Mouse (Mus musculus): ENCODE measurements around the gene Gnl3. TPM values are rescaled to one million over a fixed set of nuclear protein-coding genes. Genes with fewer than 3 reads are reported as not detected.
A peak's percentile ranks its signal among the peaks of the same experiment; 100 is the strongest.

Gene Gnl3
- polyA plus RNA-seq, 1 experiment from 2014 or later = 53.6 TPM

DNA sequence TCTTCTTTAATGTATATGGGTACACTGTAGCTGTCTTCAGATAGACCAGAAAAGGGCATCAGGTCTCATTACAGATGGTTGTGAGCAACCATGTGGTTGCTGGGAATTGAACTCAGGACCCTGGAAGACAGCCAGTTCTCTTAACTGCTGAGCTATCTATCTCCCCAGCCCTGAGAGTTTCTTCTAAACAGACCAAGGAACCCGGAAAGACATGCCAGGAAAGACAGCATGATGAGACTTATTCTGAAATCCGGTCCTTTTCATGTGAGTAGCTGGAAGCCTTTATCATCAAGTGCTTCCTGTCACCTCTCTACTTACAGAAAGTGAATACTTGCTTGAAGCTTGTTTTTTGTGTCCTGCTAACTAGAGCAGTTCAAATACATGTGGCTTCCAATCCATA, 14.4 kb downstream of the Gnl3 start:
- 93% methylated on average over 2 of the region's 2 CpGs for WGBS

DNA sequence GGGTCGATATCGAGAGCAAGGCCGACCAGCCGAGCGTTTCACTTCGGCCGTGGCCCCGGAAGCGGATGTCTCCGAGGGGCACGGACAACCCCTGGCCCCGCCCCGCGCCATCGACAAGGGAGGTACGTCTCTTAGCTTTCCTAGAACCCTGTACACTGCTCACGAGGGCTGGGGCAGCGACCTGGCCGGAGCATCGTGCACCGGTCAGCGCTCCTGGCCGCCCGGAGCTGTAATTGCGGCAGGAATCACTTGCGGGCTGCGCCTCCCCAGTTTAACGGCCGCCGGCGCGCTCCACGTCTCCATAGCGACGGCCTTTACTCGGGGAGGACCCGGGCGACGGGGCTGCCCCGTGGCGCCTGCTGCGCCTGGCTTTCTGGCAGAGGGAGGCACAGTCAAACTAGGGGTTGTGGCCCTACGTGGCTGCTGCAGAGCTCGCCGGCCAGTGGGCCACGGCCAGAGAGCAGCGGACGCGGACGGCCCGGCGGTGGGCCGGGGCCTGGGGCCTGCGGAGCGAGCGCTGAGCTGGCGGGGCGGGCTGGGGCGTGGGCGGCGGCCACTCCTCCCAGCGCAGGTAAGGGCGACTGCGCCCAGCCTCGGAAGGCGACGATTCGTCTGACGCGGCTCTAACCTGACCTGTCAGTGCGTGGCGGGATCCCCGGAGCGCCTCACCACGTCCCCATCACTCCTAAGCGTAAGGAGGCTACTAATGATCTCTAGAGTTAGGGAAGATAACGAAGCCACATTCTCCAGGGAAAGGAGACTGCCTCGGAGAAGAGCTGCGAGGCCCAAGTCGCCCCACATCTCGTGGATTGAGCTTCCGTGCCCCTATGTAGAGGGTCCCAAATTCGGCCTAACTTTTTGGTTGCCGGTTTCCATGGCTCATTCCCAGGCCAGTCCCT, 17.4 kb downstream of the Gnl3 start, which contains the start of the genes Glt8d1 and Spcs1:
Gene Glt8d1, plus strand, starts transcription at position 94 of the 899 bp plus-strand sequence.
Gene Spcs1, minus strand, starts transcription at position 366 of the 899 bp plus-strand sequence.
- H3K4me2 ChIP-seq = peak within 1 kb of the TSS; percentile 71
- under 1% methylated on average over 84 of the region's 84 CpGs for WGBS
- ATAC-seq (ENCODE audit: low FRiP score) = peak; percentile 96
- no peaks in the 10 kb centered on the region for H3K27me3 ChIP-seq (replicated peaks)
- no peaks in the 10 kb centered on the region for H3K9me3 ChIP-seq (replicated peaks)
- peak within 1 kb of the TSS; percentile 90 for H3K4me3 ChIP-seq (replicated peaks)
- peaks cover 23% of the 10 kb centered on the region for H3K4me1 ChIP-seq
- H3K36me3 ChIP-seq = peaks cover 4% of the 10 kb centered on the region
- H3K9ac ChIP-seq (replicated peaks) = peak within 1 kb of the TSS; percentile 87
- H3K27ac ChIP-seq (replicated peaks) = peak within 1 kb of the TSS; percentile 92

More for the DNA sequence above, 14.4 kb downstream of the Gnl3 start:
- no peak overlapping the region for H3K9ac ChIP-seq (replicated peaks)
- no peaks in the 10 kb centered on the region for H3K27me3 ChIP-seq (replicated peaks)
- H3K4me3 ChIP-seq (replicated peaks) = no peak overlapping the region
- peaks cover 28% of the 10 kb centered on the region for H3K36me3 ChIP-seq
- no peak for ATAC-seq (ENCODE audit: low FRiP score)
- no peaks in the 10 kb centered on the region for H3K9me3 ChIP-seq (replicated peaks)
- peaks cover 21% of the 10 kb centered on the region for H3K4me1 ChIP-seq
- no peak overlapping the region for H3K4me2 ChIP-seq
- no peak overlapping the region for H3K27ac ChIP-seq (replicated peaks)

DNA sequence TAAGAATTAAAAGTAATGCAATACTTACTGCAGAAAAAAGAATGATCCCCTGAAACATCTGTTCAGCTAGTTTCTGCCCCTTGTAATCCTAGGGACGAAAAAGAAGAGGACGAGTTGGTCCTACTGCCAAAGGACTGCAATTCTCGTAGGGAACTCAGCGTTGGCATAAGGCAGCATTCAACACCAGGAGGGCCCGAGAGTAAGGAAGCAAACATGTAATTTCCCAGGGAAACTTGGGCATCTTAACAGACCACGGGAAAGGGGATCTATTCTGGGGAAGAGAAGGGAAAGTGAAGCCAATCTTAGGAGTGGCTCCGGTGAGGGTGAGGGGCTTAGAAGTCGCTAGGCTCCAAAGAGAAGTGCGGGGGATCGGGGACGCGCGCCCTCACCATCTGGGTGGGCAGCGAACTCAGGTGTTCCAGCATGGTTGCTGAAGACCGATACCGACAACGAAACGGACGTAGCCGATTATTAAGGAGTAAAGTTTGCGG, 18.1 kb downstream of the Gnl3 start:
- no peaks in the 10 kb centered on the region for H3K9me3 ChIP-seq (replicated peaks)
- 1% methylated on average over 21 of the region's 21 CpGs for WGBS
- peak; percentile 53 for ATAC-seq (ENCODE audit: low FRiP score)

GRCm38 (mm10) chr14:31000356-31000755, 18.6 kb downstream of the Gnl3 start:
- Histone ChIP-seq H3K4me2 (peak overlapping the region; percentile 71), H3K4me3 (replicated peaks) (peak overlapping the region; percentile 90), H3K9me3 (replicated peaks) (no peaks in the 10 kb centered on the region), H3K9ac (replicated peaks) (peak overlapping the region; percentile 87), H3K27me3 (replicated peaks) (no peaks in the 10 kb centered on the region), H3K27ac (replicated peaks) (no peak overlapping the region), H3K36me3 (no peaks in the 10 kb centered on the region), H3K4me1 (peaks cover 23% of the 10 kb centered on the region)
- WGBS = 67% methylated on average over 10 of the region's 10 CpGs
- no peak for ATAC-seq (ENCODE audit: low FRiP score)

More for the DNA sequence above, 18.1 kb downstream of the Gnl3 start:
- peaks cover 23% of the 10 kb centered on the region for H3K4me1 ChIP-seq
- H3K4me3 ChIP-seq (replicated peaks) = peak overlapping the region; percentile 90
- no peaks in the 10 kb centered on the region for H3K36me3 ChIP-seq
- no peaks in the 10 kb centered on the region for H3K27me3 ChIP-seq (replicated peaks)
- peak overlapping the region; percentile 71 for H3K4me2 ChIP-seq
- H3K27ac ChIP-seq (replicated peaks) = peak overlapping the region; percentile 92
- H3K9ac ChIP-seq (replicated peaks) = peak overlapping the region; percentile 87

DNA sequence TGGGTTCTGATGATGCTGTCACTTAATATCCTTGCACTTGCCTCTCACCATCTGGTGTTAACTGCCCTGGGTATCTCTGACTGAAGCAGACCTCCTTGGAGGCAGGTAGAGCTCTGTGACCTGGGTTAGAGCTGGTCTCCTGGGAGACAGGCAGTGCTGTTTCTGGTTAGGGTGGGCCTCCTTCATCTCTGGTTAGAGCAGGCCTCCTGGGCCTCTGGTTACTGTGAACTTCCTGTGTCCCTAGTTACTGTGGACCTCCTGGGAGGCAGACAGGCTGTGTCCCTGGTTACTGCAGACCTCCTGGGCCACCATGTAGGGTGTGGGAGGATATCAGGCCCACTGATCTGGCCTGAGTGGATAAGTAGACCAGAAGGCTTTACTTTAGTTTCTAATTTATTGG, 22.5 kb downstream of the Gnl3 start:
- Histone ChIP-seq H3K27ac (replicated peaks) (no peak overlapping the region), H3K4me1 (peaks cover 14% of the 10 kb centered on the region), H3K27me3 (replicated peaks) (no peaks in the 10 kb centered on the region), H3K4me3 (replicated peaks) (no peak overlapping the region), H3K36me3 (no peaks in the 10 kb centered on the region), H3K9me3 (replicated peaks) (no peaks in the 10 kb centered on the region), H3K4me2 (no peak overlapping the region), H3K9ac (replicated peaks) (no peak overlapping the region)
- no peak for ATAC-seq (ENCODE audit: low FRiP score)

DNA sequence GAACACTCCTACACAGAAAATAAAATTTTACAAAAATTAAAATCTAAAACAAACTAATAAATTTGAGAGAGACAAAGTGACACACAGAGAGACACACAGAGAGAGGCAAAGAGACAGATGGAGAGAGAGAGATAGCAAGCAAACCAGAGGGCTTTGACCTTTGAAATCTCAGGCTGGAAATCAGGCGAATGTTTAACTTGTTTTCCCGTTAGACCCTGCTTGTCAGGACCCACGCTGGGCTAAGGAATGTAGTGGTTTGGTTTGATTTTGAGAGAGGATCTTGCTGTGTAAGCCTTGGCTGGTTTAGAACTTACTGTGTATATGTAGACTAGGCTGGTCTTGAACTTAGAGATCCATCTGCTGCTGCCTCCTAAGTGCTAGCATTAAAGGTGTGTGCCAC, 42.7 kb downstream of the Gnl3 start:
- no peak overlapping the region for H3K4me3 ChIP-seq (replicated peaks)
- WGBS = 86% methylated on average over 3 of the region's 3 CpGs
- no peak overlapping the region for H3K4me2 ChIP-seq
- no peaks in the 10 kb centered on the region for H3K4me1 ChIP-seq
- no peak for ATAC-seq (ENCODE audit: low FRiP score)
- H3K36me3 ChIP-seq = peaks cover 48% of the 10 kb centered on the region
- no peak overlapping the region for H3K9ac ChIP-seq (replicated peaks)
- H3K27ac ChIP-seq (replicated peaks) = no peak overlapping the region
- H3K9me3 ChIP-seq (replicated peaks) = no peaks in the 10 kb centered on the region
- no peaks in the 10 kb centered on the region for H3K27me3 ChIP-seq (replicated peaks)

- no peak overlapping the region for H3K9ac ChIP-seq (replicated peaks)
- no peaks in the 10 kb centered on the region for H3K4me1 ChIP-seq
- H3K9me3 ChIP-seq (replicated peaks) = no peaks in the 10 kb centered on the region
- H3K36me3 ChIP-seq = peaks cover 56% of the 10 kb centered on the region
- ATAC-seq (ENCODE audit: low FRiP score) = no peak
- WGBS = 43% methylated on average over 6 of the region's 6 CpGs
- no peaks in the 10 kb centered on the region for H3K27me3 ChIP-seq (replicated peaks)
- H3K4me3 ChIP-seq (replicated peaks) = no peak overlapping the region
- no peak overlapping the region for H3K4me2 ChIP-seq
- H3K27ac ChIP-seq (replicated peaks) = no peak overlapping the region
Measured at GRCm38 (mm10) chr14:30974204-30974603, 44.7 kb downstream of the Gnl3 start.

Other genes starting within 250 kb of the Gnl3 start
- gene Tmem110, start 193.6 kb downstream of the Gnl3 start, polyA plus RNA-seq (2015; fragmentation: Nextera tagmentation; extraction: Ambion mirVana) = 23.0 and 25.2 TPM in 2 replicates
- gene Mustn1, start 140.0 kb downstream of the Gnl3 start, polyA plus RNA-seq (2015; fragmentation: Nextera tagmentation; extraction: Ambion mirVana) = 3.0 TPM in 2 replicates
- gene Itih4, start 132.7 kb downstream of the Gnl3 start, polyA plus RNA-seq (2015; fragmentation: Nextera tagmentation; extraction: Ambion mirVana) = 0.08 and 0.18 TPM in 2 replicates
- 1.6 and 1.7 TPM in 2 replicates for gene Itih3, start 95.4 kb downstream of the Gnl3 start, polyA plus RNA-seq (2015; fragmentation: Nextera tagmentation; extraction: Ambion mirVana)
- not detected in 2 replicates for gene Itih1, start 75.9 kb downstream of the Gnl3 start, polyA plus RNA-seq (2015; fragmentation: Nextera tagmentation; extraction: Ambion mirVana)
- 15.8 and 16.6 TPM in 2 replicates for gene Nek4, start 67.8 kb downstream of the Gnl3 start, polyA plus RNA-seq (2015; fragmentation: Nextera tagmentation; extraction: Ambion mirVana)
- 54.4 and 55.9 TPM in 2 replicates for gene Glt8d1, start 17.8 kb downstream of the Gnl3 start, polyA plus RNA-seq (2015; fragmentation: Nextera tagmentation; extraction: Ambion mirVana)
- gene Spcs1, start 17.5 kb downstream of the Gnl3 start, polyA plus RNA-seq (2015; fragmentation: Nextera tagmentation; extraction: Ambion mirVana) = 363 and 381 TPM in 2 replicates
- gene Pbrm1, start within 50 bp of the Gnl3 start, polyA plus RNA-seq (2015; fragmentation: Nextera tagmentation; extraction: Ambion mirVana) = 102 and 106 TPM in 2 replicates
- gene Smim4, start 109.8 kb upstream of the Gnl3 start, polyA plus RNA-seq (2015; fragmentation: Nextera tagmentation; extraction: Ambion mirVana) = 71.6 and 73.4 TPM in 2 replicates
- gene Nt5dc2, start 111.9 kb upstream of the Gnl3 start, polyA plus RNA-seq (2015; fragmentation: Nextera tagmentation; extraction: Ambion mirVana) = 226 and 228 TPM in 2 replicates
- gene Stab1, start 149.5 kb upstream of the Gnl3 start, polyA plus RNA-seq (2015; fragmentation: Nextera tagmentation; extraction: Ambion mirVana) = 16.9 and 18.1 TPM in 2 replicates
- 24.5 and 36.3 TPM in 2 replicates for gene Tnnc1, start 189.2 kb upstream of the Gnl3 start, polyA plus RNA-seq (2015; fragmentation: Nextera tagmentation; extraction: Ambion mirVana)
- gene Nisch, start 197.8 kb upstream of the Gnl3 start, polyA plus RNA-seq (2015; fragmentation: Nextera tagmentation; extraction: Ambion mirVana) = 309 and 327 TPM in 2 replicates
- gene Sema3g, start 198.7 kb upstream of the Gnl3 start, polyA plus RNA-seq (2015; fragmentation: Nextera tagmentation; extraction: Ambion mirVana) = 0.47 and 0.69 TPM in 2 replicates
- gene Phf7, start 232.2 kb upstream of the Gnl3 start, polyA plus RNA-seq (2015; fragmentation: Nextera tagmentation; extraction: Ambion mirVana) = 10.4 and 10.9 TPM in 2 replicates
- gene Bap1, start 232.3 kb upstream of the Gnl3 start, polyA plus RNA-seq (2015; fragmentation: Nextera tagmentation; extraction: Ambion mirVana) = 93.3 and 96.1 TPM in 2 replicates

Data from neural tube, embryonic 15.5 days (tissue).